Mouse (Mus musculus): ENCODE data around the gene Srgap3. TPM values are rescaled to one million over a fixed set of nuclear protein-coding genes. Genes with fewer than 3 reads are reported as not detected.
A peak's percentile ranks its signal among the peaks of the same experiment; 100 is the strongest.
"Not testable (repeated sequence)": the region's sequence is repeated elsewhere in the genome, so short reads cannot be mapped to it uniquely, and the experiment has no call there.

Gene Srgap3
- polyA plus RNA-seq, 1 experiment: 1.6 TPM

DNA sequence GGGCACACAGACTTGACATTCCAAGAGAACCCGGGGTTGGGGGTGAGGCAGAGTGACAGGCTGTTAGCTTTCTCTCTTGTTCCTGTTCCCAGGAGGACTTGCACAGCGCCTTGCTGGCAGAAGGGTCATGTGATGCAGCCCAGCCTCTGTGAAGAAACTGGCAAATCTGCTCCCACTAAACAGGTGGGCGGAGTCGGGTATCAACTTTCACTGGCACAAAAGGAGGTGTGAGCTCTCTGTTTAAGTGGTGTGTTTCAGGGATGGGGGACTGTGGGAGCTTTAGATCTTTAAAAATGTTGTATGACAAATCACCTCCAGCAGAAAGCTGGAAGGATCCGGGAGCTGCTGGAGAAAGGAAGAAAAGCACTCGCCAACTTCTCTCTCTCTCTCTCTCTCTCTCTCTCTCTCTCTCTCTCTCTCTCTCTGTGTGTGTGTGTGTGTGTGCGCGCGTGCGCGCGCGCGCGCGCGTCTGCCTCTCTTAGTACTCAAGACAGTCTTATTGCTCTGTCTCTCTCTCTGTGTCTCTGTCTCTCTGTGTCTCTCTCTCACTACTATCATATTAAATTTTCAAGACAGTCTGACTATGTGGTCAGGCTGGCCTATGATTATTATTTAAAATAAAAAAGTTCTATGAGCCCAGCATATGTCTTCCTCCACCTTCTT, 218.2 kb downstream of the Srgap3 start:
- Histone ChIP-seq H3K4me1 (ENCODE audit: control insufficient read depth, insufficient read depth, low read length) (no peaks in the 10 kb centered on the region), H3K4me3 (replicated peaks; ENCODE audit: extremely low read depth, low read depth, low read length) (peak overlapping the region; percentile 5)
- TF ChIP-seq POLR2A (IDR thresholded peaks at IDR 0.05; ENCODE audit: borderline replicate concordance, extremely low read depth, low read depth, low read length) (no peak), CTCF (IDR thresholded peaks at IDR 0.05; ENCODE audit: insufficient read depth, low read length) (no peak)
- peak; percentile 40 for DNase-seq
- whole genome bisulfite sequencing: 5% methylated on average over 16 of the region's 17 CpGs

GRCm38 (mm10) chr6:112725468-112725867, 221.6 kb downstream of the Srgap3 start:
- TF ChIP-seq POLR2A (IDR thresholded peaks at IDR 0.05; ENCODE audit: borderline replicate concordance, extremely low read depth, low read depth, low read length) (no peak), CTCF (IDR thresholded peaks at IDR 0.05; ENCODE audit: insufficient read depth, low read length) (no peak)
- no peak for DNase-seq
- H3K4me1 ChIP-seq (ENCODE audit: control insufficient read depth, insufficient read depth, low read length): no peaks in the 10 kb centered on the region
- WGBS: 72% methylated on average over 4 of the region's 4 CpGs
- H3K4me3 ChIP-seq (replicated peaks; ENCODE audit: extremely low read depth, low read depth, low read length): no peak overlapping the region

- H3K4me1 ChIP-seq (ENCODE audit: control insufficient read depth, insufficient read depth, low read length): no peaks in the 10 kb centered on the region
- TF ChIP-seq CTCF (IDR thresholded peaks at IDR 0.05; ENCODE audit: insufficient read depth, low read length) (no peak), POLR2A (IDR thresholded peaks at IDR 0.05; ENCODE audit: borderline replicate concordance, extremely low read depth, low read depth, low read length) (no peak)
- H3K4me3 ChIP-seq (replicated peaks; ENCODE audit: extremely low read depth, low read depth, low read length): no peak overlapping the region
- WGBS: 75% methylated on average over 5 of the region's 5 CpGs
- DNase-seq: no peak
Observed at GRCm38 (mm10) chr6:112720409-112721080, 226.5 kb downstream of the Srgap3 start.

GRCm38 (mm10) chr6:112719983-112720382, 227.1 kb downstream of the Srgap3 start:
- 95% methylated on average over 1 of the region's 1 CpGs for WGBS
- no peak overlapping the region for H3K4me3 ChIP-seq (replicated peaks; ENCODE audit: extremely low read depth, low read depth, low read length)
- no peaks in the 10 kb centered on the region for H3K4me1 ChIP-seq (ENCODE audit: control insufficient read depth, insufficient read depth, low read length)
- TF ChIP-seq POLR2A (IDR thresholded peaks at IDR 0.05; ENCODE audit: borderline replicate concordance, extremely low read depth, low read depth, low read length): no peak
- no peak for TF ChIP-seq CTCF (IDR thresholded peaks at IDR 0.05; ENCODE audit: insufficient read depth, low read length)
- no peak for DNase-seq

DNA sequence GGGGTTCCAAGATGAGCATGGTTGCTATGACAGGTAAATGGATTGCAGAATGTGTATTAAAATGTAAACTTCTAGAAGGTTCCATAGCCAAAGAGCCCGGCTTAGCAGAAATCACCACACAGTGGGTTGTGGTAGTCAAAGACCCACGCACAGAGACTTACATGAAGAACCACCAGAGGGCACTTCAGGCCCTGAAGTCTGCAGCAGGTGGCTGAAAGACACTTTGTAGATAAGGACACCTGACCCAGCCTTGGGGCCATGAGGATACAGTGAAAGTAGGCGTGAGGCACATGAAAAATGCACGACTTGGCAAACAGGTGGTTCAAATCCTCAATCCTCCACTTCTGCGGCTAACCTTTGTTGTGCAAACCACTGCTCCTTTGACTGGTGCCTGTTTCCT, 229.9 kb downstream of the Srgap3 start:
- 46% methylated on average over 5 of the region's 5 CpGs for WGBS
- TF ChIP-seq CTCF (IDR thresholded peaks at IDR 0.05; ENCODE audit: insufficient read depth, low read length) (0 out of 2 replicates have a peak, but pooled peaks have one; percentile 30), POLR2A (IDR thresholded peaks at IDR 0.05; ENCODE audit: borderline replicate concordance, extremely low read depth, low read depth, low read length) (no peak)
- H3K4me1 ChIP-seq (ENCODE audit: control insufficient read depth, insufficient read depth, low read length): no peaks in the 10 kb centered on the region
- no peak for DNase-seq
- H3K4me3 ChIP-seq (replicated peaks; ENCODE audit: extremely low read depth, low read depth, low read length): no peak overlapping the region

GRCm38 (mm10) chr6:112713951-112714350, 233.1 kb downstream of the Srgap3 start:
- Histone ChIP-seq H3K4me1 (ENCODE audit: control insufficient read depth, insufficient read depth, low read length) (no peaks in the 10 kb centered on the region), H3K4me3 (replicated peaks; ENCODE audit: extremely low read depth, low read depth, low read length) (no peak overlapping the region)
- DNase-seq: no peak
- WGBS: 82% methylated on average over 3 of the region's 3 CpGs
- TF ChIP-seq POLR2A (IDR thresholded peaks at IDR 0.05; ENCODE audit: borderline replicate concordance, extremely low read depth, low read depth, low read length): no peak
- no peak for TF ChIP-seq CTCF (IDR thresholded peaks at IDR 0.05; ENCODE audit: insufficient read depth, low read length)

- DNase-seq; H3K4me3 ChIP-seq (replicated peaks; ENCODE audit: extremely low read depth, low read depth, low read length); H3K4me1 ChIP-seq (ENCODE audit: control insufficient read depth, insufficient read depth, low read length): not testable (repeated sequence)
- WGBS: 83% methylated on average over 4 of the region's 4 CpGs
Observed at GRCm38 (mm10) chr6:112702296-112702695, 244.8 kb downstream of the Srgap3 start.

DNA sequence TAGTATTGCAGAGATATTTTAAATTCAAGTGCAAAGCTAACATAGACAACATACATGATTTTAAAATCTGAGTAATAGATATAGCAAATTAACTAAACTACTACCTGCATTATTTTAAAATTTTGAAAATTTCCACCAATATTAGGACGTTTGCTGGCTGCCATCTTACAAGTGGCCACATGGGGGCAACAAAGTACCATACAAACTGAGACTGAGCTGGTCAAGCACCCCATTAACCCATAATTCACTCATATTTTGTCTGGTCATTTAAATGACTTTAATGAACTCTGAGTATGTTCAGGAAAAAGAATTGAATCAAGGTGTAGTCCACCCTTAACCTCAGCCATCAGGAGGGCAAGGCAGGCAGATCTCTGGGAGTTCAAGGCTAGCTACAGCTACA, 246.7 kb downstream of the Srgap3 start:
- peak; percentile 54 for TF ChIP-seq CTCF (IDR thresholded peaks at IDR 0.05; ENCODE audit: insufficient read depth, low read length)
- no peak for TF ChIP-seq POLR2A (IDR thresholded peaks at IDR 0.05; ENCODE audit: borderline replicate concordance, extremely low read depth, low read depth, low read length)
- H3K4me1 ChIP-seq (ENCODE audit: control insufficient read depth, insufficient read depth, low read length): no peaks in the 10 kb centered on the region; the same call in 1 of the 2 replicates
- DNase-seq: peak; percentile 59
- 0% methylated on average over 1 of the region's 1 CpGs for whole genome bisulfite sequencing
- H3K4me3 ChIP-seq (replicated peaks; ENCODE audit: extremely low read depth, low read depth, low read length): no peak overlapping the region

- WGBS: 50% methylated on average over 1 of the region's 1 CpGs
- no peaks in the 10 kb centered on the region; the same call in 1 of the 2 replicates for H3K4me1 ChIP-seq (ENCODE audit: control insufficient read depth, insufficient read depth, low read length)
- no peak overlapping the region for H3K4me3 ChIP-seq (replicated peaks; ENCODE audit: extremely low read depth, low read depth, low read length)
- DNase-seq: no peak
- TF ChIP-seq CTCF (IDR thresholded peaks at IDR 0.05; ENCODE audit: insufficient read depth, low read length) (no peak), POLR2A (IDR thresholded peaks at IDR 0.05; ENCODE audit: borderline replicate concordance, extremely low read depth, low read depth, low read length) (no peak)
Observed at GRCm38 (mm10) chr6:112699115-112699514, 248.0 kb downstream of the Srgap3 start.
